Mouse (Mus musculus) erythroblast, embryonic 14.5 days (primary cell): ENCODE results near the gene Olfr172.

Source experiments
- GATA1 ChIP-seq: IDR thresholded peaks from 2 replicates; pipeline ENCODE4 v1.6.1; 2012; ENCODE audit warnings: low read length, inconsistent platforms, mixed read lengths
- TAL1 ChIP-seq: IDR thresholded peaks from 3 replicates; pipeline ENCODE4 v1.6.1; 2012; ENCODE audit warnings: low read length, inconsistent platforms, mixed read lengths

GRCm38 (mm10) chr16:58713128-58713527, 49.8 kb downstream of the Olfr172 start:
- TF ChIP-seq GATA1 (no peak), TAL1 (no peak)
